Mouse (Mus musculus): ENCODE data around the gene Mob1b.

GRCm38 (mm10) chr5:88766863-88767262, 46.2 kb downstream of the Mob1b start:
- no peak for TF ChIP-seq MAX (IDR thresholded peaks at IDR 0.05; ENCODE audit: low read depth)
- TF ChIP-seq TCF12 (IDR thresholded peaks at IDR 0.05; ENCODE audit: insufficient read depth, poor library complexity, severe bottlenecking) = no peak
- no peak for TF ChIP-seq POLR2AphosphoS2 (IDR thresholded peaks at IDR 0.05; ENCODE audit: insufficient read length, low read depth)
- no peak for TF ChIP-seq POLR2A (IDR thresholded peaks at IDR 0.05; ENCODE audit: insufficient read length, low read depth)
- no peak for TF ChIP-seq TCF3 (IDR thresholded peaks at IDR 0.05; ENCODE audit: insufficient read length, low read depth)
- TF ChIP-seq USF1 (IDR thresholded peaks at IDR 0.05; ENCODE audit: low read depth) = no peak
- TF ChIP-seq MYOD1 (IDR thresholded peaks at IDR 0.05; ENCODE audit: control insufficient read depth in 1 of 3, insufficient read length in 2 of 3, low read depth in 2 of 3) = no peak
- TF ChIP-seq E2F4 (IDR thresholded peaks at IDR 0.05; ENCODE audit: insufficient read depth) = no peak
- TF ChIP-seq CEBPB (IDR thresholded peaks at IDR 0.05; ENCODE audit: insufficient read depth, poor library complexity, severe bottlenecking) = no peak
- TF ChIP-seq MYOG (IDR thresholded peaks at IDR 0.05; ENCODE audit: control insufficient read depth in 1 of 3, insufficient read depth in 1 of 3, insufficient read length in 2 of 3, low read depth in 2 of 3) = no peak
- TF ChIP-seq REST (IDR thresholded peaks at IDR 0.05; ENCODE audit: insufficient read depth, insufficient read length) = no peak

Data from myocyte (in vitro differentiated cells).